Mouse (Mus musculus) adrenal gland, postnatal 0 days (tissue): ENCODE data around the gene Rbbp5. TPM values are rescaled to one million over a fixed set of nuclear protein-coding genes. Genes with fewer than 3 reads are reported as not detected.

ENCODE experiments used
- polyA plus RNA-seq: library from polyadenylated mRNA; unstranded; fragments of >200 nt; fragmentation: Nextera tagmentation; extraction: Ambion mirVana; gene quantifications from 2 replicates; pipeline ENCODE4 v1.2.1, GENCODE M21; 2015

The Rbbp5 gene
- 14.9 and 16.9 TPM in 2 replicates for polyA plus RNA-seq

GRCm38 (mm10) chr1:132476928-132477691, at the start of gene Rbbp5:
Gene Rbbp5 (plus strand): TSS chr1:132477365.

GRCm38 (mm10) chr1:132506058-132506457, 28.9 kb downstream of the Rbbp5 start, which contains the start of gene Tmem81:
Gene Tmem81 (plus strand): TSS chr1:132506230.

GRCm38 (mm10) chr1:132542762-132543306, 65.7 kb downstream of the Rbbp5 start, which contains the start of gene Cntn2:
Gene Cntn2 (minus strand): TSS chr1:132543256.

Other genes starting within 250 kb of the Rbbp5 start
- not detected in 2 replicates for gene Gm10188, start 247.6 kb upstream of the Rbbp5 start, polyA plus RNA-seq
- 40.9 and 90.3 TPM in 2 replicates for gene Klhdc8a, start 178.7 kb upstream of the Rbbp5 start, polyA plus RNA-seq
- gene Nuak2, start 161.2 kb upstream of the Rbbp5 start, polyA plus RNA-seq: 1.7 and 2.3 TPM in 2 replicates
- 14.7 and 14.9 TPM in 2 replicates for gene Tmcc2, start 86.1 kb upstream of the Rbbp5 start, polyA plus RNA-seq
- 8.7 and 10.0 TPM in 2 replicates for gene Dstyk, start 59.8 kb upstream of the Rbbp5 start, polyA plus RNA-seq
- 0.71 and 1.1 TPM in 2 replicates for gene Tmem81, start 28.9 kb downstream of the Rbbp5 start, polyA plus RNA-seq
- gene Cntn2, start 65.9 kb downstream of the Rbbp5 start, polyA plus RNA-seq: 0.33 and 0.47 TPM in 2 replicates